ENCODE assay signal across 23 mouse cellular contexts in the genomic region with DNA sequence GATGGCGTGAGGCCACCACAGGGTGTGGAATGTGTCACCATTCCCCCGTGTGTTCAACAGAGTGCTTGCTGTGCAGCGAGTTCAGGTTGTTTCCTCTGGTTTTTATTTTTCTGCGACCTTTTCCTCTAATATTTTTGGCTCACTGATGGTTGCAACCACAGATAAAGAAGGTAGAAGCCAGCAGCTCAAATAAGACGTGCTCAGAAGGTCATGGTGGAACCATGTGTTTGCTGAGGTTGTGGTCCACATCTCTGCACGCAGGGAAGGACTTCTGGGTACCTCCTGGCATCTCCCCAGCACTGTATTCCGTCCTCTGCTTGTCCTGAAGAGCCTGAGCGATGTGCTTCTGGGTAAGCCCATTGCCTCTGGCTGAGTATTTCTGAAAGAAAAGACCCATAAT. TPM values are rescaled to one million over a fixed set of nuclear protein-coding genes. Genes with fewer than 3 reads are reported as not detected.
"Had no signal": no experiment of that assay in that cellular context is flagged by ENCODE, and none has a peak within 500 bp of the region (broad histone marks: within the 10 kb centered on the region; RNA-seq: fewer than 3 reads in every experiment).

No protein-coding gene starts in this region.

- H3K9ac ChIP-seq: liver, embryonic 15.5 days; lung, embryonic 14.5 days; midbrain, embryonic 13.5 days; midbrain, embryonic 15.5 days; neural tube, embryonic 13.5 days; neural tube, embryonic 15.5 days had no signal

- H3K9me3 ChIP-seq: liver, embryonic 15.5 days; midbrain, embryonic 10.5 days; midbrain, embryonic 13.5 days; midbrain, embryonic 15.5 days; neural tube, embryonic 13.5 days; neural tube, embryonic 15.5 days had no signal

- H3K4me1 ChIP-seq: midbrain, embryonic 15.5 days had no signal

- H3K4me3 ChIP-seq: liver, embryonic 15.5 days; midbrain, embryonic 10.5 days; midbrain, embryonic 13.5 days; midbrain, embryonic 15.5 days; myocyte; neural tube, embryonic 13.5 days; neural tube, embryonic 15.5 days had no signal

- H3K4me2 ChIP-seq: liver, embryonic 15.5 days; lung, embryonic 14.5 days; midbrain, embryonic 13.5 days; midbrain, embryonic 15.5 days; neural tube, embryonic 13.5 days; neural tube, embryonic 15.5 days had no signal

- ATAC-seq: midbrain, embryonic 13.5 days; midbrain, embryonic 15.5 days had no signal

- H3K27ac ChIP-seq: liver, embryonic 15.5 days; midbrain, embryonic 10.5 days; midbrain, embryonic 13.5 days; midbrain, embryonic 15.5 days; neural tube, embryonic 13.5 days; neural tube, embryonic 15.5 days had no signal

- H3K36me3 ChIP-seq: liver, embryonic 15.5 days; midbrain, embryonic 10.5 days; midbrain, embryonic 13.5 days; midbrain, embryonic 15.5 days; neural tube, embryonic 13.5 days; neural tube, embryonic 15.5 days had no signal

- DNase-seq: lung, adult 18-20 months; lung, embryonic 14.5 days; lung, postnatal 10 days; lung, postnatal 4 days; retina, postnatal 1 day; right cerebral cortex, adult 18-20 months; right cerebral cortex, postnatal 25 days; right cerebral cortex, postnatal 4 days; spleen, adult 18-20 months; thymus, adult 18-20 months; thymus, postnatal 14 days; thymus, postnatal 36 days had no signal

RNA-seq across cellular contexts. Expression of gene Pde6c, which starts 5.9 kb away (rescaled TPM):
- polyA plus RNA-seq: lung, embryonic 14.5 days; lung, embryonic 16.5 days; midbrain, embryonic 10.5 days; myocyte; neural tube, embryonic 11.5 days; neural tube, embryonic 13.5 days; neural tube, embryonic 15.5 days; small intestine, adult 2 months; thymus, postnatal 0 days had no signal

RNA-seq across cellular contexts. Expression of gene Ffar4, which starts 29.8 kb away (rescaled TPM):
- polyA plus RNA-seq: midbrain, embryonic 10.5 days; midbrain, embryonic 13.5 days; myocyte; neural tube, embryonic 11.5 days; neural tube, embryonic 13.5 days had no signal
